Mouse (Mus musculus) testis, postnatal 14 days (tissue): ENCODE results near the gene Immp2l.

ENCODE experiments used
- DNase-seq: peaks from one replicate; pipeline ENCODE4 v3.0.0; 2021; ENCODE audit warnings: low spot score

Immp2l gene

GRCm38 (mm10) chr12:41314811-41315461 is 291.0 kb downstream of the Immp2l start:
- DNase-seq: no peak

GRCm38 (mm10) chr12:41315871-41316270 is 292.0 kb downstream of the Immp2l start:
- no peak for DNase-seq

- DNase-seq: no peak
These were observed 292.5 kb downstream of the Immp2l start for GRCm38 (mm10) chr12:41316426-41316825.

GRCm38 (mm10) chr12:41317431-41317830 is 293.5 kb downstream of the Immp2l start:
- no peak for DNase-seq

- DNase-seq: no peak
These were observed 298.1 kb downstream of the Immp2l start for GRCm38 (mm10) chr12:41322018-41322417.

GRCm38 (mm10) chr12:41324418-41324817 is 300.5 kb downstream of the Immp2l start:
- no peak for DNase-seq

- no peak for DNase-seq
These were observed 301.9 kb downstream of the Immp2l start for GRCm38 (mm10) chr12:41325756-41326155.

GRCm38 (mm10) chr12:41330988-41331671 is 307.2 kb downstream of the Immp2l start:
- no peak for DNase-seq

- no peak for DNase-seq
These were observed 321.7 kb downstream of the Immp2l start for GRCm38 (mm10) chr12:41345621-41346020.

GRCm38 (mm10) chr12:41347494-41347893 is 323.6 kb downstream of the Immp2l start:
- DNase-seq: no peak

GRCm38 (mm10) chr12:41349386-41349785 is 325.5 kb downstream of the Immp2l start:
- DNase-seq: no peak

GRCm38 (mm10) chr12:41349814-41350213 is 325.9 kb downstream of the Immp2l start:
- DNase-seq: no peak

GRCm38 (mm10) chr12:41351275-41351674 is 327.4 kb downstream of the Immp2l start:
- no peak for DNase-seq

GRCm38 (mm10) chr12:41354857-41355256 is 331.0 kb downstream of the Immp2l start:
- DNase-seq: no peak

GRCm38 (mm10) chr12:41356040-41356439 is 332.1 kb downstream of the Immp2l start:
- no peak for DNase-seq

- no peak for DNase-seq
These were observed 362.8 kb downstream of the Immp2l start for GRCm38 (mm10) chr12:41386685-41387084.

GRCm38 (mm10) chr12:41394231-41394630 is 370.3 kb downstream of the Immp2l start:
- DNase-seq: no peak

GRCm38 (mm10) chr12:41401136-41401535 is 377.2 kb downstream of the Immp2l start:
- no peak for DNase-seq

- no peak for DNase-seq
These were observed 378.0 kb downstream of the Immp2l start for GRCm38 (mm10) chr12:41401923-41402322.

GRCm38 (mm10) chr12:41409431-41409830 is 385.5 kb downstream of the Immp2l start:
- DNase-seq: no peak

GRCm38 (mm10) chr12:41416635-41417034 is 392.7 kb downstream of the Immp2l start:
- no peak for DNase-seq

- DNase-seq: no peak
These were observed 393.2 kb downstream of the Immp2l start for GRCm38 (mm10) chr12:41417099-41417498.

GRCm38 (mm10) chr12:41417961-41418360 is 394.1 kb downstream of the Immp2l start:
- no peak for DNase-seq
